Mouse (Mus musculus): ENCODE data around the gene Haspin. TPM values are rescaled to one million over a fixed set of nuclear protein-coding genes. Genes with fewer than 3 reads are reported as not detected.
A peak's percentile ranks its signal among the peaks of the same experiment; 100 is the strongest.

The Haspin gene
- under 1 TPM; 0.51 to 0.76 TPM for total RNA-seq (2021)
- long read RNA-seq, experiment 1 = 0 reads
- long read RNA-seq, experiment 2, partial matches to known transcripts = 0 of 1 reads
- long read RNA-seq, experiment 2, other reads (novel, unspliced or antisense) = 0 of 1 reads

DNA sequence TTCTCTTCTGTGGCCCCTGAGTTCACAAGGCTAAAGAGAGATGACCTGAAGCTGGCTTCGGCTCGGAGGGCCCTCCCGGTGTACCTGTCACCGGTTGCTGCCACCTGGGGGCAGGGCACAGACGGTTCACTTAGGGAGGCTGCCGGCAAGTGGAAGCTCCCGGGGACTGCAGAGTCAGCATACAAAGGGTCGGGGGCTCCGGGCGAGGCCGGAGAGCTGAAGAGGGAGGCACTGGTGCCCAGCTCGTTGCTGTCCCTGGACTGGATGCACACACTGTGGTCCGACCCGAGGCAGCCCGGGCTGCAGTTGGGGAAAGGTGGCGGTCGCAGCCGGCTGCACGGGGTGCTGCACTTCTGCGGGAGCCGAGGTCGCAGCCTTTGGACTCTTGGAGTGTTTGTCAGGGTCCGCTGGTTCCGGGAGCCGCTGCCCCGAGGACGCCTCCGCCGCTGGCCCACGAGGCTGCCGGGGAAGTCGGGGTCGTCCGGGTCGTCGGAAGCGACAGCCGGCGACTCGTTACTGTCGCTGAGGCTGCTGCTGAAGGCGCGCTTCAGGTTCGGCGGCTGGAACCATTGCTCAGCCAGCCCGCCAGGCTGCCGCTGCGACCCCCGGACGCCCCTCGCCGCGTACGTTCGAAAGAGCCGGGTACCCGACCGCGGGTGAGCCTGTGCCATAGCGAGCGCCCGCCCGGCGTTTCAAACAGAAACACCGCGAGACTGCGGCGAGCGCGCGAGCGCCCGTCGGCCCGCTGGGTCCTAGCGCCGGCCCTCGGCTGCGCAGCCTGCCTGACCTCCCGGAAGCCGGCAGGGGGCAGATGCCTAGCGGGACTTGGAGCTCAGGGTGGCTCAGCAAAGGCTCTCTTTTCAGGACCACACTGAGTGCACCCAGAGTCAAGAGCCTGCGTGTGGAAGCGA is at the start of gene Haspin:
Gene Haspin, minus strand, starts transcription at position 704 of the 911 bp plus-strand sequence.
- intact Hi-C loops (cut with DNase I; ENCODE audit: low total_unique reads) = loop anchor here (5.0 kb wide), 1 partner anchor 39 kb away; the partner anchor contains the start of genes Emc6 and Tax1bp3
- DNase-seq = peak; percentile 93

DNA sequence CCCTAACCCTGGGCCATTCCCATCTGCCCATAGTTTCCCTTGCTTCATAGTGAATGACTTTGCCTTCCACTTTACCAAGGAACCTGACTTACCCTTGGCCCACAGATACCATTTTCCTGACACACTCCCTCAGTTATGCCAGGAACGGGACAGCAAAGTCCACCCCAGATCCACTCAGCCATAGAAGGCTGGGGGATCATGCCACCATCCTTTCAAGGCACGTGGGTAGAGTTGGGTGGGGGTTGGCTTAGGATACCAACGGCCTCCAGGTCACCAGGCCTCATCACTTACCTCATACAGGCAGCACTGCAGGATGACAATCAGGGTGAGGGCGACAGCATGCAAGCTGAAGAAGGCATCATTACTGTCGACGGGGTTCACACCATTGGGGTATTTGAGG is 49.1 kb upstream of the Haspin start:
- intact Hi-C loops (cut with DNase I; ENCODE audit: low total_unique reads) = no loop called here
- DNase-seq = no peak

DNA sequence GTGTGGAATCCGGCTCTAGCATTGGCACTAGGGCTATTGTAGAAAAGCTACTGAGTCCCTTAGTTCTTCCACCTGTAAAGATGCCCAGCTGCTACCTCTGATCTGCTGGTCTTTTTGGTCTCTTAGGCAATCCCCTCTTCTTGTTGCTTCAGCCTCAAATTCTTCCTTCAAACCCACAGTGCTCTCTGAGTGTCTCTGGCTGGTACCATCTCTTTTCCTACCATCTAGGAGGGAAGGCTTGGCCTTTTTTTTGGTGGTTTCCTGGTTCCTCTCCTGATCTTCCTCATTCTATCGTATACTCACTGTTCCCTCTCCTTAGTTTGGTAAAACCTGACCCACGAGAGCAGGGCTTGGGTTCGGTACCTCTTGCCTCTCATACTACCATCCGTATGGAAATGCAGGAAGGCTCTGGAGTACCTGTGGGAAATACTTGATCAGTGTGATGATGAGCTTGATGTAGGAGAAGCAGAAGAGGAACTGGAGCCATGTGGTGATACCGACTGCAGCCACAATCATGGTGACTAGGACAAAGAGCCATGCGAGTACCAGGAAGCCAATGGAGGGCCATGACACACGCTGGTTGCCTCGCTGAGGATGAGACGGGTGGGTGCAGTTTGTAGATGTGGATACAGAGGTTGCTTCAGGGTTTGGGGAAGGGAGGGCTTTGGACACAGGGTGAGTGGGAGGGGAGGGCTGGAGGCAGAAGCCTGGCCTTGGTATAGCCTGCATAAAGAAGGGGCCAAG is 48.0 kb upstream of the Haspin start:
- intact Hi-C loops (cut with DNase I; ENCODE audit: low total_unique reads) = no loop called here

DNA sequence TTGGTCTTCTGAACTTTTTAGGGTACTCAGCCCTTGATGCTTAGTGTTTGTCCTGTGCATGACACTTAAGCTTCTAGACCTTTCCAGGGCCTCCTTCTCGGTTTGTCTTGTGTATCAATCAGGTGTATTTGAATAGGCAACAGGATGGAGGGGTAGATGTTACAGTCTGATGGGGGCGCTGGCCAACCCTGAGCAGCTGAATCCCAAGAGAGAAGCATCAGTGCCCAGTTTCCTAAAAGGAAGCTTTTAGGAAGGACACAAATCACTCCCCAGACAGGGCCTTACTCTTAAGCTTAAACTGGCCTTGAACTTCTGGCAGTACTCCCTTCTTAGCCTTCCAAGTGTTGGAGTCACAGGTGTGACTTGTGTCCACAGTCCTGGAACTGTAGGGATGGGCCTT is 39.8 kb upstream of the Haspin start:
- no peak for DNase-seq
- intact Hi-C loops (cut with DNase I; ENCODE audit: low total_unique reads) = loop anchor here (5.0 kb wide), 1 partner anchor 41 kb away; the partner anchor contains the start of gene Haspin

More for the DNA sequence above, 48.0 kb upstream of the Haspin start:
- DNase-seq = no peak

DNA sequence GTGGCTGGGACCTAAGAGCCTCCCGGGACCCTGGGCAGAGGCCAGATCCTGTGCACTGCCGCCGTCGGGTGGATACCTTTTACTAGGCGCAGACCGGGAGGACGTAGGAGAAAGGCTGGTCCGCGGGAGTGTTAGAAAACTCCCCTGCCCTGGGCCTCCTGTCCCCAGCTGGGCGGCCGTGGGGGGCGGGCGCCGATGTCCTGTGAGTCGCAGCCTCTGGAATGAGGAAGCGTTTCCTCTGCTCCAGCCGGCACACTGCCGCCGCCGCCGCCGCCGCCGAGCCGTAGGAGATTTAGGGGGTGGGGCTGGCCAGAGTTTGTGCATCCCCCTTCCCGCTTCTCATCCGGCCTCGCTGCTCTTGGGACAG is 39.4 kb upstream of the Haspin start:
- intact Hi-C loops (cut with DNase I; ENCODE audit: low total_unique reads) = loop anchor here (5.0 kb wide), 1 partner anchor 40 kb away; the partner anchor contains the start of gene Haspin
- peak; percentile 88 for DNase-seq

GRCm38 (mm10) chr11:73176608-73177508 is 38.8 kb upstream of the Haspin start, which contains the start of the genes Emc6 and Tax1bp3:
Gene Emc6 (minus strand): TSS chr11:73177037.
Gene Tax1bp3 (plus strand): TSS chr11:73177083.
- peak; percentile 98 for DNase-seq
- intact Hi-C loops (cut with DNase I; ENCODE audit: low total_unique reads) = loop anchor here (5.0 kb wide), 1 partner anchor 40 kb away; the partner anchor contains the start of gene Haspin

- no peak for DNase-seq
- intact Hi-C loops (cut with DNase I; ENCODE audit: low total_unique reads) = loop anchor here (5.0 kb wide), 1 partner anchor 39 kb away; the partner anchor contains the start of gene Haspin
These were observed 38.1 kb upstream of the Haspin start for GRCm38 (mm10) chr11:73176186-73176585.

- DNase-seq = no peak
These were observed 37.5 kb upstream of the Haspin start for GRCm38 (mm10) chr11:73175612-73176011.

GRCm38 (mm10) chr11:73172186-73172585 is 34.1 kb upstream of the Haspin start:
- peak; percentile 55 for DNase-seq
- intact Hi-C loops (cut with DNase I; ENCODE audit: low total_unique reads) = no loop called here

More at GRCm38 (mm10) chr11:73175612-73176011, 37.5 kb upstream of the Haspin start:
- intact Hi-C loops (cut with DNase I; ENCODE audit: low total_unique reads) = loop anchor here (5.0 kb wide), 1 partner anchor 38 kb away; the partner anchor contains the start of gene Haspin

DNA sequence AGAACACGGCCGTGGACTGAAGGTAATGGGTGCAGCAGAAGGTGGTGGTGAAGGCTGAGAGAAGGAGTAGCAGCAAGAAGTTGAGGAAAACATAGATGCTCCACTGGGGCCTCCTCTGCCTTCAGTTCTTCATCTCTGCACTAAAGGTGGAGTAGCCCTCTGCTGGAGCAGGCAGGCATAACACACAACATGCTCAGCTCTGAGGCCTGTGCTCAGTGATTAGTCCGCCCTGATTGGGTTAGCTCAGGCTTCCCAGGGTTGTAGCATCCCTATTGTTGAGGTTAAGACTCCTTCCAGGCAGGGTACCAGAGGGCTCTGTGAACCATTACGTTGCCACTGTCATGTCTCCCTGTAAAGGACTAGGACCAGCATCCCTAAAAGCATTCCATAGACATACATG is 31.1 kb upstream of the Haspin start:
- intact Hi-C loops (cut with DNase I; ENCODE audit: low total_unique reads) = no loop called here

GRCm38 (mm10) chr11:73168576-73168975 is 30.5 kb upstream of the Haspin start:
- DNase-seq = no peak
- intact Hi-C loops (cut with DNase I; ENCODE audit: low total_unique reads) = no loop called here

More for the DNA sequence above, 31.1 kb upstream of the Haspin start:
- DNase-seq = peak; percentile 60

DNA sequence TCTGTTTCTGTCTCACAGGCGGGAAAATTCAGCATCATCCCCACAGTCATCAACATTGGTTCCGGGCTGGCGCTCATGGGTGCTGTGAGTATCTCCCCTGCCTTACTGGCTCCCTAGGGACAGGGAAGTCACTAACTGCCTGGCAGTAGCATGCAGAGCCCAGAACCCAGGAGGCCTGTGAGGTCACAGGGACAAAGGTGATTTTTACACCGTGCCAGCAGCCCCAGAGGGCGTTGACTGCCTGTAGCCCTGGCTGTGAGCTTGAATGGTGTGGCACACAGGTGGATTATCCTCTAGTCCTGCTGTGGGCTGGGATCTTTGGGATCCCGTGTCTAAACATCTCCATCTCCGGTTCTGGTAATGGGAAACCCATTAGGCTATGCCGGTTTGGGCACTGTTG is 30.0 kb upstream of the Haspin start:
- no peak for DNase-seq
- intact Hi-C loops (cut with DNase I; ENCODE audit: low total_unique reads) = no loop called here

- intact Hi-C loops (cut with DNase I; ENCODE audit: low total_unique reads) = no loop called here
- DNase-seq = no peak
These were observed 24.2 kb upstream of the Haspin start for GRCm38 (mm10) chr11:73162284-73162683.

DNA sequence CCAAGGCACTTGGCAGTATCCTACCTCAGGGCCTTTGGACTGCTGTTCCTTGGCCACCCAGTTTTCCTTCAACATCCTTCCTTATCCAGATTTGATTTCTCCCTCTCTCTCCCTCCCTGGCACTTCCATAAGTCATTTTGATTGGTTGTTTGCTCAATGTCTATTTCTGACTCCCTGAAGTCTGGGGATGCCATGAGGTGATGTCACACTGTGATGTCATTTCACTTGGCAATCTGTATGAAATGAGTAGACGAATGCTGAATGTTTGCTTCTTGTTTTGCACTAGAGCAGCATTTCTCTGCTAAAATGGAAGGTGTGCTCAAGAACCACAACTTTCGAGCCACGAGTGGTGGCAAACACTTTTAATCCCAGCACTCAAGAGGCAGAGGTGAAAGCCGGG is 23.5 kb upstream of the Haspin start:
- intact Hi-C loops (cut with DNase I; ENCODE audit: low total_unique reads) = no loop called here
- DNase-seq = no peak

DNA sequence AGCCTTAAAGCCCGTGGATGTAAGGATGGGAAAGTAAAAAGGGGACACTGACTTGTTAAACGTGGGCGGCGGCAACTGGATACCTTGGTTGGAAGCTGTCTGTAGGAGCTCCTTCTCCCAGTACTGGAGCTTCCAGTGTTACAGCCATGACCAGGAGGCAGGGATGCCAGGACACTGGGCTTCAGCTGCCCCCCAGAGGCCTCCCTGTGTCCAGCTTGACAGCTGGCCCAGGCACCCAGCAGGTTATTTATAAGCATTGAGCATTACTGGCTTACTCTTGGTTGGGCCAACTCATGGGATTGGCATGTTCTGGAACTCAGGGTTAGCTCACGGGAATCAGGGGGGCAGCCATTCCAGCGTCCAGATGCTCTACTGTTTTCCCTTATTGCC is 22.7 kb upstream of the Haspin start:
- DNase-seq = peak; percentile 77
- intact Hi-C loops (cut with DNase I; ENCODE audit: low total_unique reads) = no loop called here

GRCm38 (mm10) chr11:73159957-73160810 is 22.1 kb upstream of the Haspin start, which contains the start of gene P2rx5:
Gene P2rx5 (plus strand): TSS chr11:73160421.
- intact Hi-C loops (cut with DNase I; ENCODE audit: low total_unique reads) = no loop called here
- peak; percentile 69 for DNase-seq

GRCm38 (mm10) chr11:73155071-73155470 is 17.0 kb upstream of the Haspin start:
- no peak for DNase-seq
- intact Hi-C loops (cut with DNase I; ENCODE audit: low total_unique reads) = no loop called here

- intact Hi-C loops (cut with DNase I; ENCODE audit: low total_unique reads) = no loop called here
- no peak for DNase-seq
These were observed 10.1 kb upstream of the Haspin start for GRCm38 (mm10) chr11:73148209-73148608.
